Comparison of ENCODE assay signal across 9 mouse cellular contexts in the genomic region with DNA sequence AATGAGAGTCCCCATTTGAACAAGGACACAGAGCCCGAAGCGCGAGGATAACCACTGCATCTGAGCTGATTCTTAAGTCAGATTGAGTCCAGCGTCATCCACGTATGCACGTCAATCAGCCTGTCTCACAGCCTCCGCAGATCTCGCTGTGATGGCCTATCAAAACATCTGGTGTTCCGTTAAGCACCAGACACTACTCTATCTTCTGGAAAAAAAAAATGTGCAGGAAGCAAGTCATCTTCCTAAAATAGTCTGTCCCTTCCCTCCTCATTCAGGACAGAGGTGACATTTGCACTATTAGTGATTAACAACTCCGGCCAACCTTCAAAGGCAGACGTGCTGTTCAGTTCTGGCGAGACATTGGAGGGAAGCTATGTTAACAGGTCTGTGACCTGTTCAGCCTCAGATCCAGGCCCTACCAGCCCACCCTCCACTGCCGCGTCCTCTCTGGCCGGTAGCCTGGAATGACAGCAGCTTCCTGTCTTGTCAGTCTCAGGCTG.
DNase-seq lines count a peak whose midpoint lies in the region; ATAC-seq lines count a peak whose summit lies in the region.
"Had no signal": no experiment of that assay in that cellular context is flagged by ENCODE, and none has a peak within 500 bp of the region (broad histone marks: within the 10 kb centered on the region; RNA-seq: fewer than 3 reads in every experiment).

No protein-coding gene starts in this region.

- H3K27me3 ChIP-seq in embryonic facial prominence, embryonic 10.5 days (replicated peaks; ENCODE audit: low read depth, poor library complexity, severe bottlenecking) = peaks cover 89% of the 10 kb centered on the region
- H3K27me3 ChIP-seq in intestine, embryonic 16.5 days (replicated peaks; ENCODE audit: control insufficient read depth, insufficient read depth, low read length) = no peaks in the 10 kb centered on the region
- H3K27me3 ChIP-seq in lung, embryonic 16.5 days (ENCODE audit: control insufficient read depth, insufficient read depth, low read depth, low read length) = no peaks in the 10 kb centered on the region

- no peak for ATAC-seq in CD4-positive, CD25-positive, alpha-beta regulatory T cell, adult 4 months
- no peak for ATAC-seq in intestine, embryonic 16.5 days
- peak; percentile 11; the same call in 1 of the 2 replicates for ATAC-seq in lung, embryonic 16.5 days (ENCODE audit: low read depth)

- intact Hi-C loops in left cerebral cortex, postnatal 4 days (cut with DNase I) = loop anchor here (5.0 kb wide), 1 partner anchor 119 kb away; no protein-coding TSS in a partner anchor

- DNase-seq in CD4-positive, CD25-positive, alpha-beta regulatory T cell, adult 2 months (ENCODE audit: low read depth, low spot score) = peak; percentile 45
- DNase-seq in embryonic facial prominence, embryonic 10.5 days (ENCODE audit: low spot score) = no peak
- no peak for DNase-seq in ovary, postnatal 10 days (ENCODE audit: low spot score)
- no peak for DNase-seq in left cerebral cortex, postnatal 4 days
- DNase-seq in testis, postnatal 10 days (ENCODE audit: low spot score) = no peak

- no peaks in the 10 kb centered on the region for H3K36me3 ChIP-seq in embryonic facial prominence, embryonic 10.5 days (replicated peaks)
- no peaks in the 10 kb centered on the region for H3K36me3 ChIP-seq in intestine, embryonic 16.5 days (ENCODE audit: control insufficient read depth, insufficient read depth, low read length)
- H3K36me3 ChIP-seq in lung, embryonic 16.5 days (ENCODE audit: control insufficient read depth, insufficient read depth, low read length) = no peaks in the 10 kb centered on the region
- H3K36me3 ChIP-seq: midbrain, embryonic 15.5 days had no signal

- no peaks in the 10 kb centered on the region for H3K9me3 ChIP-seq in embryonic facial prominence, embryonic 10.5 days
- H3K9me3 ChIP-seq in intestine, embryonic 16.5 days (ENCODE audit: control insufficient read depth, low read length) = no peaks in the 10 kb centered on the region
- no peaks in the 10 kb centered on the region for H3K9me3 ChIP-seq in lung, embryonic 16.5 days (ENCODE audit: control insufficient read depth, low read length)
- H3K9me3 ChIP-seq: midbrain, embryonic 15.5 days had no signal

- peaks cover 75% of the 10 kb centered on the region for H3K4me1 ChIP-seq in embryonic facial prominence, embryonic 10.5 days
- H3K4me1 ChIP-seq in intestine, embryonic 16.5 days (ENCODE audit: control insufficient read depth, insufficient read depth, low read length) = peaks cover 35% of the 10 kb centered on the region
- peaks cover 65% of the 10 kb centered on the region for H3K4me1 ChIP-seq in lung, embryonic 16.5 days (replicated peaks; ENCODE audit: control insufficient read depth, insufficient read depth, low read length)

- no peak overlapping the region for H3K4me3 ChIP-seq in embryonic facial prominence, embryonic 10.5 days
- H3K4me3 ChIP-seq in intestine, embryonic 16.5 days (ENCODE audit: low read length) = no peak overlapping the region
- H3K4me3 ChIP-seq in lung, embryonic 16.5 days (ENCODE audit: low read length) = no peak overlapping the region
- H3K4me3 ChIP-seq: midbrain, embryonic 15.5 days had no signal

- H3K4me2 ChIP-seq in intestine, embryonic 16.5 days (ENCODE audit: low read depth, low read length) = no peak overlapping the region
- H3K4me2 ChIP-seq in lung, embryonic 16.5 days (ENCODE audit: low read depth, low read length) = no peak overlapping the region
- H3K4me2 ChIP-seq: midbrain, embryonic 15.5 days had no signal

- peak overlapping the region; percentile 61 for H3K27ac ChIP-seq in embryonic facial prominence, embryonic 10.5 days (replicated peaks)
- peak overlapping the region; percentile 33; the same call in 1 of the 2 replicates for H3K27ac ChIP-seq in intestine, embryonic 16.5 days (ENCODE audit: low read length)
- peak overlapping the region; percentile 91 for H3K27ac ChIP-seq in lung, embryonic 16.5 days (ENCODE audit: low read length)
- H3K27ac ChIP-seq: midbrain, embryonic 15.5 days had no signal

- H3K9ac ChIP-seq in intestine, embryonic 16.5 days (ENCODE audit: low read depth, low read length) = no peak overlapping the region
- no peak overlapping the region for H3K9ac ChIP-seq in lung, embryonic 16.5 days (ENCODE audit: low read length)
- H3K9ac ChIP-seq: midbrain, embryonic 15.5 days had no signal

- 52% methylated on average over 15 of the region's 15 CpGs for WGBS in embryonic facial prominence, embryonic 10.5 days
- 69% methylated on average over 15 of the region's 15 CpGs for WGBS in intestine, embryonic 16.5 days
- WGBS in lung, embryonic 16.5 days = 36% methylated on average over 15 of the region's 15 CpGs

Comparison
In these comparisons a context has a peak if more than half of its experiments do, and no peak if none do; other contexts are left out.
1. H3K27ac ChIP-seq: peak in every context shown above with its lines; median percentile 91 in lung, embryonic 16.5 days; 61 in embryonic facial prominence, embryonic 10.5 days; 33 in intestine, embryonic 16.5 days.